Mouse (Mus musculus) right cerebral cortex, adult 18-20 months (tissue): Measurements from ENCODE around the gene Fitm2.

ENCODE experiments used
- DNase-seq: peaks from one replicate; pipeline ENCODE4 v3.0.0; 2022; ENCODE audit warnings: mixed read lengths

Fitm2 gene

DNA sequence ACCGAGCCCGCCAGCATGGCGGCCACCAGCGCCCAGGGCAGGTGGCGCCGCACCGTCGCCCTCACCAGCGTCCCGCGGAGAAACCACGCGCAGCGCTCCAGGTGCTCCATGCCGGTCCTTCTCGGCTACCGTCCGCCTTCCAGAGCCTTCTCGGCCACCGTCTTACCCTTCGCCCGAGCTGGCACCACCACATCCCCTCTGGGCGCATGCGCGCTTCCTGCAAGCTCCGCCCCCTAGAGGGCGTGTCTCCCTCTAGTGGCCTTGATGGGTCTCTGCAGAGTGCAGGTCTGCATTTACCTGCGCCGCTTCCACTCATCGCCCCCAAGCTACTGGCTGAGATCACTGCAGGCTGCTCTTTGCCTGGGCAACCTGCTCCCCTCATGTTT, at the start of gene Fitm2:
Gene Fitm2, minus strand, starts transcription at position 164 of the 386 bp plus-strand sequence.
- DNase-seq: peak; percentile 96

DNA sequence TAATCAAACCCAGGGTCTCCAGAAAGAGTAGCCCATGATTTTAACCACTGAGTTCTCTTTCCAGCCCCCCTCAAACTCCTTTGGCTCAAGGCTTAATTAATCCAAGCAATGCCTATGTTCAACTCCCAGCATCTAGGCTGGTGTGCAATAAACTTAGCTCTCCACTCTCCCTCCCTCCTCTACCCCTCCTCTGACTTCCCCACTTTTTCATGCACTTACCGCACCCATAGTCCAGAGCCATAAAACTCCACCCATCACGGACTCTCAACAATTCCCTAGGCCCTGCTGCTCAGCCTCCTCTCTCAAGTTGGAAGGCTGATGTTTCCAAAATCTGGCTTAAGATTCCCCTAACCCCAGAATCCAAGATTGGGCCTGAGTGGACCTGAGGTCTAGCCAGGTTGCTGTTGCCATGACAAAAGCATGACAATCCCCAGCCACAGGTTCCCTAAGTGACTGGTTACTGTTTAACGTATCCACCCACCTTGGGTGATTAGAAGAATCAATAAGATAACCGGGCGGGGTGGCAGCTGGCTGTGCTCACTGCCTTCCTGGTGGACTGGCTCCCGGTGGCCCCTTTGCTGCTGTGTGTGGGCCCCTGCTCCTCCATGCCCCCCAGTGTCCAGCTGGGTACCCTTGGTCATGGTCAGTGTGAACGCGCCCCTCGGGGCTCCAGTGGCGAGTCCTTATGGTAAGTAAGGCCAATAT, 34.0 kb upstream of the Fitm2 start, which contains the start of gene Hnf4a:
Gene Hnf4a, plus strand, starts transcription at position 509 of the 705 bp plus-strand sequence.
- DNase-seq: no peak

DNA sequence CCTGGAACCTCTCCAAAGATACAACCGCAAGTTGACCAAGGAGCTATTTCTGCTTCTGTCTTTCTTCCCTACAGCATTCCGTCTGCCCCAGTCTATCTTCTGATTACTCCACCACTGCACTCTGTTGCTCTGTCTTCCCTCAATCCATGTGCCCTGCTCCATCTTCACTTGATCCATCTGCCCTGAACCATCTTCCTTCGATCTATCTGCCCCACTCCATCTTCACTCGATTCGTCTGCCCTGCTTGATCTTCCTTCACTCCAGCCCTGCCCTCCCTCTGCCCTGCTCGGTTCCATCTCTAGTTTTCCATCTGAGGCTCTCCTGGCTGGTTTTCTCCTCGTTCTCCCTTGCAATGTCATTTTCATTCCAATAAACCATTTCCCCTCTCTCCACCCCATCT, 30.8 kb upstream of the Fitm2 start:
- no peak for DNase-seq

DNA sequence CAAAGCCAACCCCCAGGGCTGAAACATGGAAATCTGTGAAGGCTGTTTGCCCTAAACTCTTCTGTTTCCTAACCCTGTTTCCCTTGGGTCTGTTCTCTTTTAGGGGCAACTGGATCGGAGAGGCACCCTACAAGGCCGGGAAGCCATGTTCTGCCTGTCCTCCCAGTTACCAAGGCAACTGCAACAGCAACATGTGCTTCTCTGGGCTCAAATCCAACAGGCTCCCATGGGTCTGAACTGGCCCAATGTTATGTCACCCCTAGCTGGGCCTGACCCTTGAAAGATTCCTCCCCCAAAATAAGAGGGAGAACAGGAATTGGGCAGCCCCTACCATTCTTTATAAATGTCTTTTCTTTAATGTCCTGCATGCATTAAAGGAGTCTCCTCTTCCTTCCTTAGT, 29.8 kb upstream of the Fitm2 start:
- DNase-seq: no peak

DNA sequence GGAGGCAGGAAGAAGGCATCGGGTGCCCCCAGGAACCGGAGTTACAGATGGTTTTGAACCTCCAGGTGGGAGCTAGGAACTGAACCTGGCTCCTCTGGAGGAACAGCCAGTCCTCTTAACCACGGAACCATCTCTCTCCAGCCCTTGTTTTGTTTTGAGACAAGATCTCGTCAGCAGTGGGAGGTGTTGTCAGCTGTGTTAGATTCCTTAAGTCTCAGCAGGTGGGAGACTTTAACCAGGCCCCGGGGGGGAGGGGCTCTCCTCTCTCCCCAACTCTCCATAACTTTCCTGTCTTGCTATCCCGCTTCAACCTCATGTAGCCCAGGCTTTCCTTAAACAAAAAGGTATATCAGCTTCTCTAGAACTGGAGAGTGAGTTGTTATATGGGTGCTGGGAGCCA, 22.0 kb upstream of the Fitm2 start:
- DNase-seq: no peak

DNA sequence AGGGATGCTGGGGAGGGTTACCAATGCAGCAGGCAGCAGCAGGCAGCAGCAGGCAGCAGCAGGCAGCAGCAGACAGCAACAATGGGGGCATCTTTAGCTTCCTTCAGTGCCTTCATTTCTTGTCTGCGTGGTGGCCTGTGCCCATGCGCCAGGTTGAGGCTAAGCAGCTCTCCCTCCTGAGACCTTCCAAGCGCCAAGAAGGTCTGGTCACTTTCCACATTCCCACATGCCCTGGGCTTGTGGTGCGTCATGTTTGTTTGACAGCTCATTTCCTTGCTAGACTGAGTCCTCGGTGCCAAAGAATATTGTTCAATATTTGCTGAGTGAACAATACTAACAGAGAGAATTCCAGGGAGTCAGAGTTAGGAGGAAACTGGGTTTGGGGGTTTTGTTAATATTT, 21.5 kb upstream of the Fitm2 start:
- no peak for DNase-seq

DNA sequence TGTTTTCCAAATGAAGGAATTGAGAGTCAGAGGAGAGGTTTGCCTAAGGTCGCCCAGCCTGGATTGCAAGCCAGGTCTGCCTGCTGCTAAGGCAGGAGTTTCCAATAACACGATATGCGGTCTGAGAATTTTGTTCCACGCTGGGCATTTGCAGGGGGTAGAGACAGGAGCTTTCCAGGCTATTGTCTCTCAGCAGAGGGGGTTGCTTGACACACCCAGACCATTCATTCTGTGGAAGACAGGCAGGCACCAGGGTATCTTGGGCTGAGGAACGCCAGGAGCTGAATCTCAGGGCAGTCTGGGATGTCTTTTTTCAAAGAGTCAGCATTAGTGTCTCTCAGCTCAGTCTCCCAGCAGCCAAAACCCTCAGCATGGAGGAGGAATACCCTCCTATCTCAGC, 20.6 kb upstream of the Fitm2 start:
- DNase-seq: no peak

DNA sequence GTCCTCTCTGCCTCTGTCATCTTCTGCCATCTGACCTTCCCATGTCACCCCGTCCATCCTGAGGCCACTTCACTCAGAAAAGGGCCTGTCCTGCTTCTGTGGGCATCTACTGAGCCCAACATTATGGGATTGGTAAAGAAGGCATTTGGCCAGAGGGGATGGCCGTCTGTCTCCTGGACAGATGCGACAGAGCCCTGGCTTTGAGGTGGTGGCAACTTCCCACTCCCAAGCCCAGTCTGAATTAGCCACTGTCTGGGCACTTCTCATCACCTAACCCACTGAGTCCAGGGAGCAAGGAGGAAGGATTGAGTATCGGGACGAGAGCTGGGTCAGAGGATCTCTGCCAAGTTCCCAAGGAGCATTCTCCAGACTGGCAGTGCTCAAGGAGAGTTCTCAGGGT, 19.6 kb upstream of the Fitm2 start, which contains the start of gene R3hdml:
Gene R3hdml, plus strand, starts transcription at position 301 of the 400 bp plus-strand sequence.
- no peak for DNase-seq

DNA sequence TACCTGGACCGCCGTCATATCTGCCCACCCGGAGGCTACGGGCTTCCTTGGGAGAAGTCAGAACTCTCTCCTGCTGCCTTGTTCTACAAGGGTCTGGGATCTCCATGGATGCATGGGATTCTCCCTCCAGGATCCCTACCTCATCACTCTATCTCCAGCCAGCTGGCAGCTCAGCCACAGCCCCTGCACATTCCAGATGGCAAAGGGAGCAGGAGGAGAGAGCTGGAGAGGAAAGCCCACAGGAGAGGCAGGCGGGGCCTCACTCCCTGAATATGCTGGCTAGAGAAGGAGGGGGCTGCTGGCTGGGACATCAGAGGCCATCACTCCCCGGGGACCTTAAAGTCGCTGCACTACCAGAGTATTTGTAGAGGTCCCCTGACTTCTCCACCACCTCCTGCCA, 18.9 kb upstream of the Fitm2 start:
- no peak for DNase-seq

DNA sequence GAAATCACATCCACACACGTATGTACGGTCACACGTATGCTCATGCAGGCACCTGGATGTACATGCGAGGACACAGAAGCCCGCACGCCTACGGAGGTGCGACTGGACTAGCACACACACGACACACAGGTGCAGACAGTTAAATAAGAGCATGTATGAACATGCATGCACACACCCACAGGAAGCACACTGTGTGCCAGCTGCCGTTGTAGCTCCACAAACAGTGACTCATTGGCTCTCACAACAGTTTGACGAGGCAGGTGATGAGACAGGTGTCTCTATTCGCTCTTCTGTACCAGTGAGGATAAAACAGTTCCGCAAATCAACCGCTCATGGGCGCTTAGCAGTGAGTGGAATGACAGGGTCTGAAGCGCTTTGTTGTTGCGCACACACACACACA, 18.2 kb upstream of the Fitm2 start:
- no peak for DNase-seq

DNA sequence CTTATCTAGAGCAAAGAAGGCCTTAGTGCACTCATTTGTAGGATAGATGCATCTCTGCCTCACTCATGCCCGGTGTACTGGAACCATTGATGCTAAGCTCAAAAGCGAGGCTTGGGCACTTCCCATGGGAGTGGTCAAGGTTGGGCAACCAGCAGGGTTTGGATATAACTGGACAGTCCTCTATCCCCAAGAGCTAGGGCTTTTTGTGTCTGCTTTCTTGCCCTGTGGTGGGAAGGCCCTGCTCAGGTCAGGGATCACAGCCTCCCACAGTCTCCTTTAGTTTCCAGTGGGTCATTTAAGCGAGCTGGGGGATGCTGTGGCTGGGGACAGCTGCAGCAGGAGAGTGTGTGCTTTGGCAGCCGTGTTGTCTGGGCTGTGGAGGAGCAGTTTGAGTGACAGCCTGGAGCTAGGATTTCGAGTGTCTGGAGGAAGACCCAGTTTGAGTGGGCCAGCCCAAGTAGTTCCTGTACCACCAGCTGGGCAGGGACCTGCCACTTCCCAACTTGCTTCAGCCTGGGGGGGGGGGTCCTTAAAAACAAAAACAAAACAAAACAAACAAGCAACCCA, 17.4 kb upstream of the Fitm2 start:
- DNase-seq: no peak

DNA sequence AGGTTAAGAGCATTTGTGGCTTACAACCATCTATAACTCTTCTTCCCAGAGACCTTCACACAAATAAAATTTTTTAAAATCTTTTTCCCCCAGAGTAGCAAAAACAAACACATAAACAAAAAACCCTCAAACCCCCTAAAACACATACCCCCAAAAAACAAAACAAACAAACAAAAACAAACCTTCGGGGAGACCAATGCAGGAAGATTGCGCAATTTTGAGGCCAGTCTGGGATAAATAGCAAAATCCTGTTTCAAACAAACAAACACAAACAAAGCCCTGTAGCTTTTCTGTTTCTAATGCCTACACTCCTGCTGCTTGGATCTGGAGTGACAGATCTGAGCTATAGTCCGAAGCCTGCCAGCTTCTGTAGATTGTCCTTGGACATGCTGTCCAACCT, 14.9 kb upstream of the Fitm2 start:
- no peak for DNase-seq

DNA sequence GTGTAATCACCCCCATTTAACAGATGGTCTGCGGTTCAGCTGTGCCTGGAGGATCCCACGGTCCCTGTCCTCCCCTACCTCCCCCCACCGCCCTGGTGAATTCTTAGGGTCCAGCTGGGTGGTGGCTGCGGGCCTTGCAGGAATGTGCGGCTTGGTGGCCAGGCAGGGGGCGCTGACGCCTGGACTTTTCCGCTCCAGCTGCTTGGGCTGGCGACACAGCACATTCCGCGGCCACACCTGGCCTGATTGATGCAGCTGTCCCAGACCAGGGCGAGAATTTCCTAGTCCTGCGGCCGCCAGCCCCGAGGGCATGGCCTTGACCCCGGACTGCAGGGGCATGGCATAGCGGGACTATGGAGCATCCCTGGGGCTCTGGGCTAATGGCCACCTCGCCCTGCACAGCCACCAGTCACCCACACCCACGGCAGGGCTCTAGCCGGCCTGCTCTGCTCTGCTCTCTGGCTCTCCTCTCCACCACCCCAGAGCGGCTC, 9.2 kb upstream of the Fitm2 start:
- no peak for DNase-seq

DNA sequence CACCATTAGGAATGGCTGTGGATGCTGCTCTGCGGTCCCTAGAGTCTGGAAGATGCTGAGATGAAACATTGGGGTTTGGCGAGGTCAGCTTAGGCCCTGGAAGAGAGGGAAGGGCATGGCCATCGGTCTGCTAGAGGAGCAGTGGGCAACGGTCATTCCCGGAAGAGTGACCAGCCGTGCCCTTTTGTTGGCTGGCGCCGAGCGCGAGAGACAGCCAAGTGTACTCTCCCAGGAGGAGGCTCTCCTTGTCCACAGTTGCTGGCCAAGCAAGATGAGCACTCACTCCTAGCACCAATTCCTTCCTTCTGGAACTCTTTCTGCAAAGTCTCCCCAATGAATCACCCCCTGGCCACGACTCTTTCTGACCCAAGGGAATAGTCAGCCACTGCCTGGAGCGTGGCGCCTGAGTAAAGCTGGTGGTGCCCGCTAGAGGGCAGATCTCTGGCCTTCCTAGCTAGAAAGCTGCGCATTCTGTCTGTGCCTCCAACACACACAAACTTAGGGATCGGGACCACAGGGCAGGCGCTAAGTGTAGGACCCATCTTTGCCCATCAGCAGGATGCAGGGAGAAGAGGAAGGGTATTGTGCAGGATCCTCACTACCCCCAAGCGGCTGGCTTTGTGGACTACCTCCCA, 7.9 kb upstream of the Fitm2 start:
- DNase-seq: no peak

DNA sequence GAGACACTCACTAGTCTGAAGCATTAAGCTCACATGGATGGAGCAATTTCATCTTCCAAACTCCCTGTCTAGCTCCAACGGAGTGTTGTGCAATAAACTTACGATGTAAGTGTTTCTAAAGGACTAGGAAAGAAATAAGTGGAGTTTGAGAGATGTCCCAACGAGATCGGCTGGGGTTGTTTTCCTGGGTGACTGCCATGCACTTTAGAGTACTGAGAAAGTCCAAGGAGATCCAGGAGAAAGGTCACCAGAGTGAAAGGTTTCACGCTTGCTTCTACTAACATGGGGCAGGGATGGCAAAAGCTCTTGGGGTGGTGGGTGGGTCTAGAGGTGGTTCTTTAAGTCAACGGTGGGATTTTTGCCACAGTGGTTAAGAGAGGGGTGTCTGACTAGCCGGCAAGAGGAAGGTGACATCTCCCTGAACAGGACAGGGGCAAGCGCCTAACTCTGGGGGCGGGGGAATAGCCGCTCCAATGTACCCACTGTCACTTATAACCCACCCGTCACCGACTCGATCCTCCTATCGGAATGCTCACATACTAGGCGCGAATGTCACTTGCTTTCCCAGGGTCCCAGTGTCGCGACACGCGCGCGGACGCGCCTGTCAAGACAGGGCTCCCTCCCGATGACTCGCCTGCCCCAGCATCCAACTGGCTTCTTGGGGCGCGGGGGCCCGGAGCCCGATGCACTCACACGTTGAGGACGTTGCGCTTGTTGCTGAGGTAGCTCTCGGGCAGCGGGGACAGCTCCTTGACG, 541 bp downstream of the Fitm2 start:
- DNase-seq: no peak

DNA sequence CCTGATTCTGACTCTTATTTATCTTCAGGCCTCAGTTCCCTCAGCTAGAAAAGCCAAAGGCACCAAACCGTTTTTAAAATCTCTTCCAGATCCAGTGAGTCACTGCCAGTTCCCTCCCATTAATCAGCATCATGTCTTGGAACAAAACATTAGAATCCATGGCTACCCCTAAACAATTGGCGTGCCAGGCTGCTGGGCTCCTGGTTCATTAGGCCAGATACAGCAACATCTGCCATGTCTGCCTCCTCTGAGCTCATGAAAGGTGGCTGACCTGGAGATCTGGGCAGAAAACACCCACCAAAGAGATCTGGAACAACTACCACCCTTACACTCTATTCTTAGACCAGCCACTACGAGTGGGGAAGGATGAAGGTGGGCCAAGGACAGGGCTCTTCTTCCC, 1.3 kb downstream of the Fitm2 start:
- DNase-seq: no peak

DNA sequence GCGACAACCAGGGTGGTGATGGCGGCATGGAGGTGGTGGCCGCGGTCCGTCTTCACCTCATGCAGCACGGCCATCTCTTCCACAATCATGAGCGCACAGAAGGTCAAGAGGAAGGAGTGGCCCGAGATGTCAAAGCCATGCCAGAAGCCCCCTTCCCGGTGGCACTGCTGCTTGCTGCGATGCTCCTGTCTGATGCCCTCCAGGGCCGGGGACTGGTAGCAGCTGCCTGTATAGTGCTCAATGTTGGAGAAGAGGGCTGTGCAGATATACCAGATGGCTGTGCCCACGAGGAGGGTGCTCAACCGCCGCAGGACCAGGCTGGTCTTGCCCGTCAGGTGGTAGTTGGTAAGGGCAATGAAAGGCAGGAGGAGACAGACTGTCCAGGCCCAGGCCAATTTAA, 2.7 kb downstream of the Fitm2 start:
- DNase-seq: no peak

DNA sequence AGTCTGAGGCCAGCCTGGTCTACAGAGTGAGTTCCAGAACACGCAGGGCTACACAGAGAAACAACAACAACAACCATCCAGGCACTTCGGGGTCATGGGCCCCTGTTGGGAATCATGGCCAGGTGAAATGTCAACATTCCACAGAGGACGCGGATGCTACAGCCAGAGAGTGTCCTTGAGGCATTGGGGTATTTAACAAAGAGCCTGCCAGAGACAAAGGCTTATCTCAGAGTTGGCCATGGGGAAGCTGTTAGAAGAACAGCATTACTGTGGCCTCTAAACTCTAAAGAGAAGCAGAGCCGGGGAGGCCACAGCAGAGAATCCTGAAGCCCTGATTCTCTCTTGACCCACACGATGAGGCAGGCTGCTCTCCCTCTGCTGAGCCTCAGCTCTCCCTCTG, 3.6 kb downstream of the Fitm2 start:
- DNase-seq: no peak

DNA sequence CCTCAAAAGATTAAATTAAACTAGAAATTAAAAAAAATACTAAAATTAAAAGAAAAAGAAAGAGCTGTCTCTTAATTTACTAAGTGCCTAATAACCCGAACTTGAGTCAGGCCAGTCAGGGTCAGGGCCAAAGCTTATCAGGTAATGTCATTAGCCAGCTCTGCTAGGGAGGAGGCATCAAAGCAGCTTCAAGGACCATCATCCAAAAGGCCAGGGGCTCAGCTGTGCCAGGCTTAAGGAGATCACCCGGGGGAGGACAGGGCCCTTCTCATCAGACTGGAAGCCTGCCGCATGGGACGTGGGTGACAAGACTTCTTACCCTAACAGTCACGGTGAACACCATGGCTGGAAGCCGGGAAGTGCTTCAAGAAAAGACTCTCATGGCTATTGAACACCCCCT, 4.8 kb downstream of the Fitm2 start:
- no peak for DNase-seq

DNA sequence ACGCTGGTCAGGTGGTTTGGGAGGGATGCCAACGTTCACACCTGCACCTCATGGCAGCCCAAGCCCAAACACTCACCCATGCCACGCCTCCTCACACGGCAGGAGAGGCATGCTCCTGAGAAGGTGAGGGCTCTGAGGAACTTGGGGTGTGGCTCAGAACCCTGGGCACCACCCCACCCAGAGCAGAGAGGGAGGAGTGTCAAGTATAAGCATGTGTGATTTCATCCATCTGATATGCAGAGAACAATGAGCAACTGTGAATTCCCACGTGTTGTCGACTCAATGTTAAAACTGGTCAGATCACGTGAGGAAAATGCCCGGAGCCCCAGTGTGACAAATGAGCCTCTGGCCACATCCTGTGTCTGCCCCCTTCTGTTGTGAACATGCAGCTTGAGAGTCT, 5.7 kb downstream of the Fitm2 start:
- no peak for DNase-seq

DNA sequence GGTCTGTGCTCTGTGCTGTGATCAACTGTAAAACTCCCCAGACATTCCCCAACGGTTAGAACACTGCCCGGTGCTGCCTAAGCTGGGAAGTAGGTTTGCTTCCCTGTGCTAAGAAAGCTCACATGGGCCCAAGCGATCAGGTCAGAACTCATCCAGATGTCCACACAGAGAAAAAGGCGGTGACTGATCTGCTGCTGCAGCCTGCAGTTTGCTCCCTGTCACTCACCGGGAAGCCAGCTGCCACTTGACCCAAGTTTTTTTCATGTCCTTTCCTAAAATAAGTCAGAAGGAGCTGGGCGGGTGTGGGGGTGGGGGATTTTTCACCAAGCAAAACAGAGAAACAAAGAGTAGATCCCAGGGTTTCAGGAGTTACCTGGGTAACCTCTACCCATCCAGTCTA, 7.9 kb downstream of the Fitm2 start:
- no peak for DNase-seq

DNA sequence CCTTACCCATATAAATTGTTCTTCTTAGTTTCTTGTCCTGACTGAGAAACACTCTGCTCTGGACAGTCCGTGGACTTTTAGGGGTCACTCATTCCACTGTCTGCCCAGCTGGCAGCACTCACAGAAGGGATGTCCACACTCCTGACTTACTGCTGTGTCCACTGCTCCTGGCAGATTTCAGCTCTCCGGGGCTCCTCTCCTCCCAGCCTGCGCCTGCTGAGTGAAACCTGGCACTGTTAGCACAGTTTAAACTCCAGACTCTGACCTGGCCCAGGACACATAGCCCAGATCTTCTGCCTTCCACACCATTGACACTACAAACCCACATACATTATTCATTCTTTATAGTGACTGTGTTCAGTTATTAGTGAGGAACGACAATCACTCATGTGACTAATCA, 8.4 kb downstream of the Fitm2 start:
- no peak for DNase-seq

DNA sequence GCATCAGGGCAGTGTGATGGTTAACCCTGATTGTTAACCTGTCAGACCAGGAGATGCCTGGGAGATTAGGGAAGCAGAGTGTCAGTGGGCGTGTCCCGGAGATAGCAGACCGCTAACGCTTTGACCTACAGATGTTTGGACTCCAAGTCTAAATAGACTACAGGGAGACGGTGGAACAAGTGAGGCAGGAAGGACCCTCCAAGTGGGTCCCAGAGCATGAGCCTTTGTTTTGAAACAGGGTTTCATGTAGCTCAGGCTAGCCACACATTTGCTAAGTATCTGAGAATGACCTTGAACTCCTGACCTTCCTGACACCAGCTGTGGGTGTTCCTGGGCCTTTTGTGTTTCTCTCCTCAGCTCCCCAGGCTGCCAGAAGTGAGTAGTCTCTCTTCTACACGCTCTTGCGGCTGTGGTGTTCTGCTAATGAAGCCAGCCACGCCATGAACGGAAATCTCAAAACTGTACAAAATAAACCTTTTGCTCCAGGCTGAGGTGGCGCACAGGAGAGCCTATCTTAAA, 9.1 kb downstream of the Fitm2 start:
- no peak for DNase-seq
